Mouse (Mus musculus) layer of hippocampus, adult 9-11 months (tissue): ENCODE measurements around the gene Prl2c1.
"Not testable (repeated sequence)": the region's sequence is repeated elsewhere in the genome, so short reads cannot be mapped to it uniquely, and the experiment has no call there.

ENCODE experiments used
- DNase-seq: peaks from one replicate; pipeline ENCODE4 v3.0.0; 2022

Gene Prl2c1

DNA sequence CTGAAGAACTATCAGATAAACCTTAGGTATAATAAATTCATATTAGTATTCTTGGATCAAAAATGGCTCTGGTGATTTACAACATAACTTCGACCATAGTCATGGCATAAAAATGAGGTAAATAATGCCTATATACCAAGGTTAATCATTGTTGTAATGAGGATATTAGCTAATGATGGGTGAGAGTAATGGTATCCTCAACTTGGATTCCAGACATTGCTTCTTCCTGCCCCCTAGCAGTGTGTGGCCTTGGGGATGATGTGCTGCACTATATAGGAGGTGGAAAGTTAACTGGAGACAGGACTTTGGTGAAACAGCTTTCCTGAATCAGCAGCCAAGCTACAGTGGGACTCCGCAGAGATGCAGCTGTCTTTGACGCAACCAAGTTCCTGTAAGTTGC lies at the start of gene Prl2c1:
TSS of gene Prl2c1 (plus strand) at position 301 of the 400 bp plus-strand sequence.
- DNase-seq, result no peak

DNA sequence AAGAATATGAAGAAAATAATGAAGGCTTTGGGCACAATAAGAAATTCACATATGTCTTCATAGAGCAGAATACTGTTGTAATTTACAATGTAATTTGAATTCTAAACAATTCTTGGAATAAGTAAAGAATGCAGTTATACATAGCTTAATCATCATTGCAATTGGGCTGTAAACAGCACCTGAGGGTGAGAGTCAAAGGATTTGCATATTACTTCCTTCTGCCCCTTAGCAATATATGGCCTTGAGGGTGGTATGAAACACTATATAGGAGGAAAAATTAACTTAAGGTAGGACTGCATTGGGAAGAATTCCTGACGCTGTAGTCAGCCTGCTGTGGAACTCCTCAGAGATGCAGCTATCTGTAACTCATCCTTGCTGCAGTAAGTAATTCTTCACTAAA lies 47.8 kb upstream of the Prl2c1 start, which contains the start of gene Prl2a1:
TSS of gene Prl2a1 (plus strand) at position 301 of the 400 bp plus-strand sequence.
- no peak for DNase-seq

DNA sequence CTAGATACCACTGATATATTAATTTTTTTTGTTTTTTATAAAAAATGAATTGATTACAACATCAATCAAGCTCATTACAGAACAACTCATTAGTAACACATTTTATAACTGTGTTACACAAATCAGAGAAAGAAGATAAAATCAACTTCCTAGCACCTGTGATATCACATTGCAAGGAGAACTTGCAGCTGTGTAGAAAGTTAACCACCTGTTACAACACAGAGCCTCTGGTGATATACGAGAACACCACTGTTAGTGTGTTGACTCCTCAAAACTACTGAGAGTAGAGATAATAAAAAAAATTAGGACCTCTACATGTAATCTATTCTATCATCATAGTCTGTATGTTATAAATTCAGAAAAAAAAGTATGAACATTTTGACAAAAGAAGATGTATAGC lies 46.4 kb upstream of the Prl2c1 start:
- no peak for DNase-seq

DNA sequence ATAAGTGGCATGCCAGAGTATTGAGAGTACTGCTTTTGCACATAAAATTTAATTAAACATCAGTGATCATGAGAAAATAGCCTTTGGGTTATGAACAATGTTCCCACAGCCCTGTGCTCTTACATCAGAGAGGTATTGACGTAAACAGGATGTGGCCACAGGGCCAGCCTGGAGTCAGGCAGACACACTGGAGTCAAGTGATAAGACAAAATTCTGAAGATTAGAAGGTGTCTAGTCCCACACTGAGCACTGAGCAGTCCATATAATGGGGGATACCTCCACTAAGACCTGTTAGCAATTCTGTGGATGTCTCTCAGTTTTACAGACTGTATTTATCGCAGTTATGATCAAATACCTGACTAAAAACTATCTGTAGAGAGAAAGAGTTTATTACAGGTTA lies 55.1 kb downstream of the Prl2c1 start:
- DNase-seq, result not testable (repeated sequence)
